Mouse (Mus musculus): ENCODE data around the gene Mkln1. TPM values are rescaled to one million over a fixed set of nuclear protein-coding genes. Genes with fewer than 3 reads are reported as not detected.

Mkln1 gene
- total RNA-seq, 2 experiments from 2014 or later: 118 to 129 TPM

DNA sequence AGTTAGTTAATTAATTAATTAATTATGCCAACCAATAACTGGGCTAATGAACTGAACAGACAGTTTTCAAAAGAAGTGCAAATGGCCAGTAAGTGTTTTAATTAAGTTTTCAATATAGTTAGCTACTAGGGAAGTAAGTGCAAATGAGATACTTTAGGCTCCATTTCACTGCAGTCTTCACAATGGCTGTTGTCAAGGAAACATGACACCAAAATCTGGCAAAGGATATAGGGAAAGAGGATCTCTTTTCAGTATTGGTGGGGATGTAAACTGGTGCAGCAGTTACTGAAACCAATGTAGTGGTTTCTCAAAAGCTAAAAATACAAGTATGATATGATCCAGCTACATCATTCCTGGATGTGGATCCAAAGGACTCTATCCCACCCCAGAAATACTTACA lies 102.2 kb downstream of the Mkln1 start:
- intact Hi-C loops (cut with DNase I): no loop called here
- no peak for DNase-seq

GRCm38 (mm10) chr6:31502614-31503013 lies 104.1 kb downstream of the Mkln1 start:
- no peak for DNase-seq
- intact Hi-C loops (cut with DNase I): no loop called here

- intact Hi-C loops (cut with DNase I): no loop called here
- no peak for DNase-seq
Observed at GRCm38 (mm10) chr6:31513726-31514125, 115.2 kb downstream of the Mkln1 start.

- intact Hi-C loops (cut with DNase I): no loop called here
- DNase-seq: no peak
Observed at GRCm38 (mm10) chr6:31517681-31518337, 119.3 kb downstream of the Mkln1 start.

- intact Hi-C loops (cut with DNase I): no loop called here
- no peak for DNase-seq
Observed at GRCm38 (mm10) chr6:31518338-31518698, 119.8 kb downstream of the Mkln1 start.

DNA sequence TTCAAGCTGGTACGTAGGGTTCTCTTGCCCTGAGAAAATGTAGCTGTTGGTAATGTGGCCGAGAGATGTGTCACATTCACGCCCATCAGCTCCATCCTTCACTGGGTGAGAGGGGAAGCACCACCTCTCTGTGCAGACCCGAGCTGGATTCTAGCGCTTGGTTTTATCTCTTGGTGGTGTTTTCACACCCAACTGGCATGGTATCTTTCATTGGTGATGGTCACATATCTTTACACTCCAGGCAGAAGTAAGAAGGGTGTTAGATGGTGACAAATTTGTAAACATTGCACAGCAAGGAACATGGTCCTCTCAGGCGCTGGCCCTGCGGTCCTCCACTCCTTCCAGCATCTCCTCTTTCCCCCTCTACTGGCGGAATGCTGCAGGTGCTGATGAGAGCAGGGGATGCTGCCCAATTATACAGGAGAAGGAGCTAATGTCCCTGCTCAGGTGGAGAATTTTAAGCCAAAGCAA lies 120.5 kb downstream of the Mkln1 start:
- intact Hi-C loops (cut with DNase I): no loop called here
- DNase-seq: peak; percentile 42

GRCm38 (mm10) chr6:31520486-31521215 lies 122.1 kb downstream of the Mkln1 start:
- DNase-seq: no peak
- intact Hi-C loops (cut with DNase I): no loop called here

DNA sequence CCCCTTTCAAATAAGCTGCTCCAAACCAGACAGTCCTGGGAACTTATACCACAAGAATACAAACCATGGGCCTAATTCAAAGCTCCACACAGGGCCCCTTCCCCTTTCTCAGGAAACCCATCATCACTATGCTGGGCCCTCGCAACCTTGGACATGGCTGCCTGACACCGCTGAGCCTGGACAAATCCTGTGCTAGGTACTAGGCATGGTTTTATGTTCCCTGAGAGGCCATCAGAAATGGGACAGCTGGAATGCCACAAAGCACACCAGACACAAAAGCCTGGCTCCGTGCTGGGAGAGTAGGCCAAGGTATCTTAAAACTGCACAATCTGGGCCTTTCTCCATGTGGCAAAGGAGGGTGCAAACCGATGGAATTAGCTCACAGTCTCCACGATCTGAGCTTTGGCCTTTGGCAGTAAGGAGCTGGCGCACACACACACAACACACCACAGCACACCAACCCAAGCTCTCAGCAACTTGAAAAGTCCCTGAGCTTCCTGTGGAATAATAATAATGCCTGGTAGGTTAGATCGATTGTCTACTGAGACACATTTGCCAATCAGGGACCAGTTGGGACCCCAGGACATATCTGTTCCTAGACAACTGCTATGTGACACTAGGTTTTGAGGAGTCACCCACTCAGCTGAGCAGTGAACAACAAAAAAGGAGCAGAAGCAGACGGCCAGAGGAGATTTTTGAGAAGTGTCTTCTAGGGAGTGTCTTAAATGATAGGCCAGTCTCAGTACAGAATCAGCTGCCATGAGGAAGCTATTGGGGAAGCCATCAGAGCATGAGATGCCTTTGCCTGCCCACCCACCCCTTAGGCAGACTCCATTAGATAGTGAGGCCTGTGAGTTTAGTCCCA lies 123.2 kb downstream of the Mkln1 start:
- intact Hi-C loops (cut with DNase I): no loop called here
- DNase-seq: no peak

DNA sequence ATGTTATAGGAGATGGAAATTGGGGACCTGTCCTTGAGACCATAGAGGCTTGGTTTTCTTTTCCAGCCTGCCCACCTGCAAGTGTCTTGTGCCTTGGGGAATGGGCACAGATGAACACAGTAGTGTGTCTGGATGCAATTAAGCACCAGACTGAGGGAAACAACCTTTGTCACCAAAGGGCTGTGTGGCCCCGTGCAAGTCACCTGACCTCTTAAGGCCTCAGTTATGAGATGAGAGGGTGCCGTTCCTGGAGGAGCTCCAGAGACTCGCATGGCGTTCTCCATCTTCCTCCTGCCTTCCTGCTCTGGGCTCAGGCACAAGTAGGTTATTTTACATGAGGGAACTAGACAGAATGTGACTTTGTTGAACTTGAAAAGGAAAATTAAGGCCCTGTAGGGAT lies 123.9 kb downstream of the Mkln1 start:
- intact Hi-C loops (cut with DNase I): no loop called here

GRCm38 (mm10) chr6:31523039-31523438 lies 124.5 kb downstream of the Mkln1 start:
- DNase-seq: no peak
- intact Hi-C loops (cut with DNase I): no loop called here

More for the DNA sequence above, 123.9 kb downstream of the Mkln1 start:
- DNase-seq: no peak

DNA sequence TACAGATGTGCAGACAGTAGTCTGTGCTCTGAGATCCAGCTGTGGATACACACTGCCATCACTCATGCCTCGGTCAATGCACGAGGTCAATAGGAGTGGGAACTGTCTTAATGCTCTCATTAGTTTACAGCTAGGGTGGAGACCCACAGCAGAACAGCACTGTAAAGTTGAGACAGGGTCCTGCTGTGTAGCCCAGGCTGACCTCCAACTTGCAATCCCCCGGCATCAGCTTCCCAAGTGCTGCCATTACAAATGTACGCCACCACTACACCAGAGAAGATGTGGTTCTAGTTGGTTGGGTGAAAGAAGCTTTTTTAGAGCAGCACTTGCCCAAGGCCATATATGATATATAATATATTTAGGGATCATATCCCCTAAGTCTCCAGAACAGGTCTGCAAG lies 125.1 kb downstream of the Mkln1 start:
- no peak for DNase-seq
- intact Hi-C loops (cut with DNase I): no loop called here

GRCm38 (mm10) chr6:31524121-31524520 lies 125.6 kb downstream of the Mkln1 start:
- no peak for DNase-seq
- intact Hi-C loops (cut with DNase I): no loop called here

GRCm38 (mm10) chr6:31524647-31525046 lies 126.1 kb downstream of the Mkln1 start:
- intact Hi-C loops (cut with DNase I): loop anchor here (1.0 kb wide), 1 partner anchor 115 kb away; no protein-coding TSS in a partner anchor
- DNase-seq: no peak

- intact Hi-C loops (cut with DNase I): loop anchor here (1.0 kb wide), 1 partner anchor 114 kb away; no protein-coding TSS in a partner anchor
- peak; percentile 66 for DNase-seq
Observed at GRCm38 (mm10) chr6:31525231-31525900, 126.8 kb downstream of the Mkln1 start.

DNA sequence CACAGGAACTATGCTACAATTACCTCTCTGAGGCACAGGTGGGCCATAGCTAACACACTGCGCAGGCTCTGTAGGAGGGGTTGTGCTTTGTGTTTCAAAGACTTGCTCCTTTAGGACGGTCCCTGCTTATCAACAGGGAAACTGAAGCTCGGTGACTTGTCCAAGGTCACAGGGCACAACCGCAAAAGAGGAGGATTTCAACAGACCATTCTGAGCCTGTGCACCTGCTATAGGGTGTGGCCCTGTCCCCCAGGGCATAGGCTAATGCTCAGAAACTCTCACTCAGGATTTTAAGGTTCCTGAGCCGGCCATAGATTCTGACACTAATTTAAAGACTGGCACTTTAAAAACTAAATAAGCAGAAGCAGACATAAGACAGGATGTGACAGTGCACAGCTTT lies 128.4 kb downstream of the Mkln1 start:
- intact Hi-C loops (cut with DNase I): no loop called here
- no peak for DNase-seq

DNA sequence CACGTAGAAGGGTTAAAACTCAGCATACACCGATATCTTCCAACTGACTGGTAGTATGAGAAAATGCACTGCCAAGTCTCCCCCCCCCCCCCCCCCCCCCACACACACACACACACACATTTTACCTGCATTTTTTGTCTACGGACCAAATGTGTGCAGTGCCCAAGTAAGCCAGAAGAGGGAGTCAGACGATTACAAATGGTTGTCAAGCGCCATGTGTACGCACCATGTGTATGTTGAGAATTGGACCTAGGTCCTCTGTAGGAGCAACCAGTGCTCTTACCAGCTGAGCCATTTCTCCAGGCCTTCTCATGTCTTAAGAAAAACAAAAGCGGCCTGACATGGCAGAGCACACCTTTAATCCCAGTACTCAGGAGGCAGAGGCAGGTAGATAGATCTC lies 129.4 kb downstream of the Mkln1 start:
- DNase-seq: peak; percentile 51
- intact Hi-C loops (cut with DNase I): no loop called here

DNA sequence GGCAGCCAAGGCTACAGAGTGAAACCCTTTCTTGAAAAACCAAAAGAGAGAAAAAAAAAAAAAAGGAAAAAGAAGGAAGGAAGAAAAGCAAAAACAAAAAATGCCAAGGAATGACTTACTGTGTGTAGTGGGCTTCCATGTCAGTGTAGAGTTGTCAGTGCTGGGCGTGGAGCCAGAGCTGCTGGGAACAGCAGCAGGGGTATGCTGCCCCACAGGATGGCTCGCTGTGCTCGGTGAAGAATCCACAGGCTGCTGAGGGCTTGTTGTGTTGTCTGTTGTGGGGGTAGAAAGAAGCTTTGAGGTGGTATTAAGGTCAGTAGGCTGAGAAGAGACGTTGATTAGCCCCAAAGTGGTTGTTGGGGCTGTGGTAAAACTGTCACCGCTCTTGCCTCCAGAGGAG lies 129.8 kb downstream of the Mkln1 start:
- intact Hi-C loops (cut with DNase I): no loop called here
- DNase-seq: no peak

DNA sequence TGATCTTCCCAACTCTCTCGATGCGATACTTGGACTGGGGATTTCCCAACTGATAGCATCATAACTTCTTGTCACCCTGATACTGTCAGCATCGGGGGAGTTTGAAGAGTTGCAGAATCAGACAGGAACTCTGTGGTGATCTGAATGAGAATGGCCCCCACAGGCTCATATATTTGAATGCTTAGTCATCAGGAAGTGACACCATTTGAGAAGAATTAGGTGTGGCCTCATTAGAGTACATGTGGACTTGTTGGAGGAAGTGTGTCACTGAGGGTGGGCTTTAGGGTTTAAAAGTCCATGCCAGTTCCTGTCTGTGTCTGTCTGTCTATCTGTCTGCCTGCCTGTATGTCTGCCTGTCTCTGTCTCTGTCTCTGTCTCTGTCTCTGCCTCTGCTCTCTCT lies 133.3 kb downstream of the Mkln1 start:
- no peak for DNase-seq
- intact Hi-C loops (cut with DNase I): no loop called here

GRCm38 (mm10) chr6:31534705-31535104 lies 136.2 kb downstream of the Mkln1 start:
- intact Hi-C loops (cut with DNase I): no loop called here

GRCm38 (mm10) chr6:31537193-31537592 lies 138.7 kb downstream of the Mkln1 start:
- intact Hi-C loops (cut with DNase I): no loop called here
- no peak for DNase-seq

More at GRCm38 (mm10) chr6:31534705-31535104, 136.2 kb downstream of the Mkln1 start:
- no peak for DNase-seq

- DNase-seq: no peak
- intact Hi-C loops (cut with DNase I): no loop called here
Observed at GRCm38 (mm10) chr6:31538112-31538511, 139.6 kb downstream of the Mkln1 start.

Measured in left cerebral cortex, postnatal 4 days (tissue).